Mouse (Mus musculus): Measurements from ENCODE around the gene Ssu72. TPM values are rescaled to one million over a fixed set of nuclear protein-coding genes. Genes with fewer than 3 reads are reported as not detected.

Gene Ssu72
- polyA plus RNA-seq, 1 experiment from 2014 or later: 133 TPM

- ATAC-seq (ENCODE audit: low read depth) (no peak), DNase-seq (ENCODE audit: low spot score) (no peak)
- Histone ChIP-seq H3K4me1 (ENCODE audit: control insufficient read depth, insufficient read depth, low read length) (peaks cover 21% of the 10 kb centered on the region), H3K36me3 (ENCODE audit: control insufficient read depth, insufficient read depth, low read length) (no peaks in the 10 kb centered on the region), H3K4me2 (ENCODE audit: low read depth, low read length) (no peak overlapping the region), H3K27me3 (replicated peaks; ENCODE audit: control insufficient read depth, insufficient read depth, low read length) (no peaks in the 10 kb centered on the region), H3K9me3 (ENCODE audit: control insufficient read depth, low read length) (no peaks in the 10 kb centered on the region), H3K4me3 (ENCODE audit: low read depth, low read length) (no peak overlapping the region), H3K27ac (replicated peaks; ENCODE audit: low read depth, low read length) (no peak overlapping the region), H3K9ac (ENCODE audit: low read depth, low read length) (no peak overlapping the region)
- WGBS: 89% methylated on average over 2 of the region's 2 CpGs
Measured at GRCm38 (mm10) chr4:155771706-155772105, 67.1 kb downstream of the Ssu72 start.

GRCm38 (mm10) chr4:155772786-155773185, 68.2 kb downstream of the Ssu72 start:
- ATAC-seq (ENCODE audit: low read depth): no peak
- no peaks in the 10 kb centered on the region for H3K36me3 ChIP-seq (ENCODE audit: control insufficient read depth, insufficient read depth, low read length)
- no peak overlapping the region for H3K4me2 ChIP-seq (ENCODE audit: low read depth, low read length)
- no peaks in the 10 kb centered on the region for H3K9me3 ChIP-seq (ENCODE audit: control insufficient read depth, low read length)
- WGBS: 85% methylated on average over 13 of the region's 13 CpGs
- no peak for DNase-seq (ENCODE audit: low spot score)
- no peak overlapping the region for H3K9ac ChIP-seq (ENCODE audit: low read depth, low read length)
- H3K27me3 ChIP-seq (replicated peaks; ENCODE audit: control insufficient read depth, insufficient read depth, low read length): no peaks in the 10 kb centered on the region
- H3K4me1 ChIP-seq (ENCODE audit: control insufficient read depth, insufficient read depth, low read length): peaks cover 21% of the 10 kb centered on the region
- no peak overlapping the region for H3K27ac ChIP-seq (replicated peaks; ENCODE audit: low read depth, low read length)
- no peak overlapping the region for H3K4me3 ChIP-seq (ENCODE audit: low read depth, low read length)

DNA sequence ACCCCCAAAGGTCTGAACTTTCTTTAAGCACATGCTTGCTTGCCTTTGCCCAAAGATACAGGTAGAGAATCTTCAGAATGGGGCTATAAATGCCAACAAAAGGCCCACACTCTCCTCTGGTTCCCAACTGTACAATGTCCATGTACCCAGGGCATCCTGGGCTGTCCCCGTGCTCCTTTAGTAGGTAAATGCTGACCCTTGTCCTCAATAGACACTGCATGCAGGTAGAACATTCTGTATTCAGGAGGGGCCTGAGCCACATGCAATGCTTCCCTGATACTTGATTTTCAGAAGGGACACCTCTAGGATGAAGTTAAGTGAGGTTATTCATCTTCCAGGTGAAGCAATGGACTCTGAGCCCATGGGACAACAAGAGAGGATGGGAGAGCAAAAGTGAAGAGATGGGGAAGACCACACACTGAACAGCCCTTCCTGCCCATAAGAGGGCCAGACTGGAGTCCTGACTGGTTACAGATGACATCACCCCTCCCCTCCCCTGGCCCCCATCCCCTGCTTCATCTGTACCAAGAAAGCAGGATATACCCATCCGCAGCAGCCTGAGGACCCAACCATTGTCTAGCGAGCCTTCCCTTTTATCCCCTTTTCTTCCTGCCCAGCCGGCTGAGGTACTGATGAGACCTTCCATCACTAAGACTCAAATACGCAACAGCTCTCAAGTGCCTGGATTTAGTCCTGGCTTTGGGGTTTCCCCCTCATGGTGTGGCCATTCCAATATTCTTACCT, 68.9 kb downstream of the Ssu72 start:
- peaks cover 21% of the 10 kb centered on the region for H3K4me1 ChIP-seq (ENCODE audit: control insufficient read depth, insufficient read depth, low read length)
- H3K36me3 ChIP-seq (ENCODE audit: control insufficient read depth, insufficient read depth, low read length): no peaks in the 10 kb centered on the region
- no peak for DNase-seq (ENCODE audit: low spot score)
- peak overlapping the region; percentile 85 for H3K4me2 ChIP-seq (ENCODE audit: low read depth, low read length)
- no peaks in the 10 kb centered on the region for H3K9me3 ChIP-seq (ENCODE audit: control insufficient read depth, low read length)
- no peak for ATAC-seq (ENCODE audit: low read depth)
- H3K27ac ChIP-seq (replicated peaks; ENCODE audit: low read depth, low read length): no peak overlapping the region
- no peaks in the 10 kb centered on the region for H3K27me3 ChIP-seq (replicated peaks; ENCODE audit: control insufficient read depth, insufficient read depth, low read length)
- H3K9ac ChIP-seq (ENCODE audit: low read depth, low read length): peak overlapping the region; percentile 58
- H3K4me3 ChIP-seq (ENCODE audit: low read depth, low read length): peak overlapping the region; percentile 44
- 42% methylated on average over 4 of the region's 5 CpGs for WGBS

DNA sequence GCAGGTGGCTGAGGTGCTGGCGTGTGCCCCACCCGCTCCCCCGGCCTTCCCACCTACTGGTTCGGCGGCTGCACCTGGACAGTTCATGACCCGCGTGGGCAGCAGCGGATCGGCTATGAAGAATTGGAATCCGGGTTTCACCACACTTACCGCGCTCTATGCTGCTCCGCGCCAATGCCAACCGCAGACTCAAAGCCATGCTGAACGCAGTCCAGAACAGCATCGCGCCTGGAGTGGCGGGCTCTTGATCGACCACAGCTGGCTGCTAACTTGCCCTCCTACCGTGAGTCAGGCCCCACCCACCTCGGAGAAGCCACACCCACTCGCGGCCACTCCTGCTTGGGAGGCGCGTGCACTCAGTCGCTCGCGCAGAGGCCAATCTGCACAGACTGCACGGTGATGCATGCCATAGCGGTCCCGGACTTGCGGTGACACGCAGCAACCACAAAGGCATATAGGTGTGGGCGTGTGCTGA, 69.7 kb downstream of the Ssu72 start, which contains the start of gene Vwa1:
TSS of gene Vwa1 (minus strand) at position 419 of the 475 bp plus-strand sequence.
- Histone ChIP-seq H3K4me1 (ENCODE audit: control insufficient read depth, insufficient read depth, low read length) (peaks cover 21% of the 10 kb centered on the region), H3K9ac (ENCODE audit: low read depth, low read length) (peak within 1 kb of the TSS; percentile 58), H3K27me3 (replicated peaks; ENCODE audit: control insufficient read depth, insufficient read depth, low read length) (no peaks in the 10 kb centered on the region), H3K9me3 (ENCODE audit: control insufficient read depth, low read length) (no peaks in the 10 kb centered on the region), H3K27ac (replicated peaks; ENCODE audit: low read depth, low read length) (peak within 1 kb of the TSS; percentile 44; the same call in 1 of the 2 replicates), H3K4me2 (ENCODE audit: low read depth, low read length) (peak within 1 kb of the TSS; percentile 85), H3K4me3 (ENCODE audit: low read depth, low read length) (peak within 1 kb of the TSS; percentile 44), H3K36me3 (ENCODE audit: control insufficient read depth, insufficient read depth, low read length) (no peaks in the 10 kb centered on the region)
- DNase-seq (ENCODE audit: low spot score): peak; percentile 95
- peak; percentile 81 for ATAC-seq (ENCODE audit: low read depth)
- under 1% methylated on average over 32 of the region's 35 CpGs for WGBS

- 46% methylated on average over 9 of the region's 9 CpGs for WGBS
- no peaks in the 10 kb centered on the region for H3K36me3 ChIP-seq (ENCODE audit: control insufficient read depth, insufficient read depth, low read length)
- H3K9me3 ChIP-seq (ENCODE audit: control insufficient read depth, low read length): no peaks in the 10 kb centered on the region
- H3K4me1 ChIP-seq (ENCODE audit: control insufficient read depth, insufficient read depth, low read length): peaks cover 21% of the 10 kb centered on the region
- DNase-seq (ENCODE audit: low spot score): peak; percentile 40
- peak overlapping the region; percentile 28; the same call in 1 of the 2 replicates for H3K9ac ChIP-seq (ENCODE audit: low read depth, low read length)
- peak overlapping the region; percentile 44 for H3K4me3 ChIP-seq (ENCODE audit: low read depth, low read length)
- H3K4me2 ChIP-seq (ENCODE audit: low read depth, low read length): peak overlapping the region; percentile 85
- H3K27ac ChIP-seq (replicated peaks; ENCODE audit: low read depth, low read length): peak overlapping the region; percentile 19; the same call in 1 of the 2 replicates
- ATAC-seq (ENCODE audit: low read depth): no peak
- H3K27me3 ChIP-seq (replicated peaks; ENCODE audit: control insufficient read depth, insufficient read depth, low read length): no peaks in the 10 kb centered on the region
Measured at GRCm38 (mm10) chr4:155774971-155775740, 70.6 kb downstream of the Ssu72 start.

DNA sequence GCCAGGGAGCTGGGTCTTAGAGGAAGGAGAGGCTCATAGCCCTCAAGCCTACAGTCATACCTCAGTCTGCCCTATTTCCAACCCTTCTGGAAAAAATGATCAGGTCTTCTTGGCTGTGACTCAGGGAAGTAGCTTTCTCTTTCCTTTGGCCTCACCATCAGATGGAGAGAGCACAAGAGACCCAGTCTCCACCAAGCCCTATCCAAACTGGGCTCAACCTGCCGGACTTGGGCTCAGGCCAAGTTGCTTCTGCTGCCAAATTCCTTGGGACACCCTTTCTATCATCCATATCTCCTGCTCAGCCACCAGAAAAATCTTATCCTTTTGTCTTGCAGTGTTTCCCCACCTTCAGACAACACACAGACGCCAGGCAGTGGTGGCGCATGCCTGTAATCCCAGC, 71.3 kb downstream of the Ssu72 start:
- H3K9ac ChIP-seq (ENCODE audit: low read depth, low read length): no peak overlapping the region
- WGBS: 68% methylated on average over 3 of the region's 3 CpGs
- H3K27me3 ChIP-seq (replicated peaks; ENCODE audit: control insufficient read depth, insufficient read depth, low read length): no peaks in the 10 kb centered on the region
- H3K9me3 ChIP-seq (ENCODE audit: control insufficient read depth, low read length): no peaks in the 10 kb centered on the region
- H3K27ac ChIP-seq (replicated peaks; ENCODE audit: low read depth, low read length): peak overlapping the region; percentile 19; the same call in 1 of the 2 replicates
- no peak for DNase-seq (ENCODE audit: low spot score)
- H3K4me3 ChIP-seq (ENCODE audit: low read depth, low read length): no peak overlapping the region
- H3K36me3 ChIP-seq (ENCODE audit: control insufficient read depth, insufficient read depth, low read length): no peaks in the 10 kb centered on the region
- H3K4me1 ChIP-seq (ENCODE audit: control insufficient read depth, insufficient read depth, low read length): peaks cover 17% of the 10 kb centered on the region
- H3K4me2 ChIP-seq (ENCODE audit: low read depth, low read length): 0 out of 2 replicates have a peak overlapping the region, but pooled peaks have one; percentile 85
- no peak for ATAC-seq (ENCODE audit: low read depth)

- Histone ChIP-seq H3K36me3 (ENCODE audit: control insufficient read depth, insufficient read depth, low read length) (no peaks in the 10 kb centered on the region), H3K27me3 (replicated peaks; ENCODE audit: control insufficient read depth, insufficient read depth, low read length) (no peaks in the 10 kb centered on the region), H3K27ac (replicated peaks; ENCODE audit: low read depth, low read length) (no peak overlapping the region), H3K9ac (ENCODE audit: low read depth, low read length) (no peak overlapping the region), H3K4me1 (ENCODE audit: control insufficient read depth, insufficient read depth, low read length) (peaks cover 17% of the 10 kb centered on the region), H3K4me2 (ENCODE audit: low read depth, low read length) (no peak overlapping the region), H3K9me3 (ENCODE audit: control insufficient read depth, low read length) (no peaks in the 10 kb centered on the region), H3K4me3 (ENCODE audit: low read depth, low read length) (no peak overlapping the region)
- 27% methylated on average over 2 of the region's 2 CpGs for WGBS
- ATAC-seq (ENCODE audit: low read depth) (no peak), DNase-seq (ENCODE audit: low spot score) (no peak)
Measured at GRCm38 (mm10) chr4:155776704-155777335, 72.2 kb downstream of the Ssu72 start.

GRCm38 (mm10) chr4:155777816-155778215, 73.2 kb downstream of the Ssu72 start:
- Histone ChIP-seq H3K27ac (replicated peaks; ENCODE audit: low read depth, low read length) (no peak overlapping the region), H3K9me3 (ENCODE audit: control insufficient read depth, low read length) (no peaks in the 10 kb centered on the region), H3K4me3 (ENCODE audit: low read depth, low read length) (no peak overlapping the region), H3K9ac (ENCODE audit: low read depth, low read length) (no peak overlapping the region), H3K4me2 (ENCODE audit: low read depth, low read length) (no peak overlapping the region), H3K36me3 (ENCODE audit: control insufficient read depth, insufficient read depth, low read length) (no peaks in the 10 kb centered on the region), H3K4me1 (ENCODE audit: control insufficient read depth, insufficient read depth, low read length) (peaks cover 17% of the 10 kb centered on the region), H3K27me3 (replicated peaks; ENCODE audit: control insufficient read depth, insufficient read depth, low read length) (no peaks in the 10 kb centered on the region)
- DNase-seq (ENCODE audit: low spot score) (no peak), ATAC-seq (ENCODE audit: low read depth) (no peak)
- WGBS: 80% methylated on average over 2 of the region's 2 CpGs

Measured in embryonic facial prominence, embryonic 14.5 days (tissue).